Mouse (Mus musculus) hindbrain, embryonic 12.5 days (tissue): ENCODE results near the gene Sdhc. TPM values are rescaled to one million over a fixed set of nuclear protein-coding genes. Genes with fewer than 3 reads are reported as not detected.
A peak's percentile ranks its signal among the peaks of the same experiment; 100 is the strongest.

Experiments used
- ATAC-seq: fragments of 200-750 bp; cut with Nextera tagmentation; 2 replicates; pipeline ENCODE4 v1.8.0; 2017; ENCODE audit warnings: moderate TSS enrichment; ENCODE audit not compliant: low FRiP score
- H3K27ac ChIP-seq: fragments of 300-500 bp; sonication (generic); 2 replicates; pipeline ENCODE4 v1.5.1; 2016; ENCODE audit warnings: mild to moderate bottlenecking
- H3K27me3 ChIP-seq: fragments of 300-500 bp; sonication (generic); 2 replicates; pipeline ENCODE4 v1.6.1; 2016; ENCODE audit warnings: mild to moderate bottlenecking
- H3K36me3 ChIP-seq: fragments of 300-500 bp; sonication (generic); 2 replicates; pipeline ENCODE4 v1.6.1; 2016; ENCODE audit warnings: mild to moderate bottlenecking
- H3K4me1 ChIP-seq: fragments of 300-500 bp; sonication (generic); 2 replicates; pipeline ENCODE4 v1.6.1; 2016
- H3K4me2 ChIP-seq: fragments of 300-500 bp; sonication (generic); replicated peaks from 2 replicates; pipeline ENCODE4 v1.6.1; 2016; ENCODE audit warnings: mild to moderate bottlenecking
- H3K4me3 ChIP-seq: fragments of 300-500 bp; sonication (generic); 2 replicates; pipeline ENCODE4 v1.5.1; 2016; ENCODE audit warnings: mild to moderate bottlenecking
- H3K9ac ChIP-seq: fragments of 300-500 bp; sonication (generic); 2 replicates; pipeline ENCODE4 v1.6.1; 2016; ENCODE audit warnings: mild to moderate bottlenecking, moderate library complexity
- H3K9me3 ChIP-seq: fragments of 300-500 bp; sonication (generic); replicated peaks from 2 replicates; pipeline ENCODE4 v1.6.1; 2016; ENCODE audit warnings: mild to moderate bottlenecking
- WGBS: fragments of 180-500 bp; shearing (Covaris S2); methylation state at CpG from one replicate; pipeline ENCODE4 v1.1.7; 2016; 5-methylcytosine and 5-hydroxymethylcytosine counted together
- polyA plus RNA-seq: library from polyadenylated mRNA; unstranded; fragments of >200 nt; fragmentation: Nextera tagmentation; extraction: Ambion mirVana; gene quantifications from 2 replicates; pipeline ENCODE4 v1.2.1, GENCODE M21; 2016

The Sdhc gene
- 214 and 218 TPM in 2 replicates for polyA plus RNA-seq

DNA sequence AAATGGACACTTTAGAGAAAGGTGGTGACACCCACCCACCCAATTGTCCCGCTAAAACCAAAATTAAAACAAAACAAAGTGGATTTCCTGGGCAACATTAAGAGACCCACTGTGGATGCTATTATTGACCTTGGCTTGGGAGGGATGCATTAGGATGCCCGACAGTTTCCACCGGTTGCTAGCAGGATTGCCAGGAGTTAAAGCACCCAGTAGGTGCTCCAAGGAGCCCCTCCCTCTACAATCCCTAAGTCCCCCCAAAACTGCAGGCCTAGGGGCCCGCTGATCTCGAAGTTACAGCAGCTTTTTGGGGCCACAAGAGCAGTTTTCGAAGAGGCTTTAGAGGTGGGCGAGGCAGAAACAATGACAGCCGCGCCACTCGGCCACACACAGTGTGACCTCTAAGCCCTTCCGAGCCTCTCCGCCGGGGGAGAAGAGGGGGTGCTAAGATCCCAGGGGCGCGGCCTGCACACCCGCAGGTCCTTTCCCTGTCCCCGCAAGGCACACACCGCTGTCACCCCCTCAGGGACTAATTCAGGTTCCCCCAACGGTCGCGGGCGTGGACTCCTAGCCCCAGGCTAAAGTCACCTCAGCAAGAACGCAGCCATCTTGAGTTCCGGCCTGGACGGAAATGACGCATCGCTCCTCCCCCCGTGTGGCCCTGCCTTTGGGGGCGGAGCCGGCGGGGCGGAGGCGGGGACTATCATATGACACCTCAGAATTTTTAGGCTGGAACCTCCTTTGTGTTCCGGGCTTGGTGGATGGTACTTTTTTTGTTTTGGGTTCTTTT, at the start of gene Sdhc, which contains the start of gene Mpz:
Sdhc (minus strand) TSS at position 630 of the 787 bp plus-strand sequence.
Mpz (plus strand) TSS at position 738 of the 787 bp plus-strand sequence.
- ATAC-seq: peak; percentile 97

DNA sequence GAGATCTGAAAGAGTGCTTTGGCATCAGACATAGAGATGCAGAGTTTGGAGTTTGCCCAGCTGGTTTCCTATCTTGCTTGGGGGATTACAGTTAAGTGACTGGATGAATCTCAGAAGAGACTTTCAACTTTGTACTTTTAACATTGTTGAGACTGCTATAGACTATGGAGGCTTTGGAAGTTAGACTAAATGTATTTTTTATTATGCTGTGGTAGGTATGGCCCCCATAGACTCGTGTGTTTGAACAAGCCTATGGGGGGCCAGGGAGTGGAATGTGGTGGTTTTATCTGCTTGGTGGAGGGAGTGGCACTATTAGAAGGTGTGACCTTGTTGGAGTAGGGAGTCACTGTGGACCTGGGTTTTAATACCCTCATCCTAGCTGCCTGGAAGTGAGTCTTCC, 49.1 kb upstream of the Sdhc start:
- Histone ChIP-seq H3K4me1 (peaks cover 11% of the 10 kb centered on the region), H3K4me3 (no peak overlapping the region), H3K27ac (no peak overlapping the region), H3K9ac (no peak overlapping the region), H3K4me2 (no peak overlapping the region), H3K27me3 (peaks cover 35% of the 10 kb centered on the region), H3K36me3 (no peaks in the 10 kb centered on the region), H3K9me3 (no peaks in the 10 kb centered on the region)
- ATAC-seq: no peak
- WGBS: 55% methylated on average over 1 of the region's 1 CpGs

More for the DNA sequence above, at the start of gene Sdhc, which contains the start of gene Mpz:
- H3K36me3 ChIP-seq: peaks cover 8% of the 10 kb centered on the region
- no peaks in the 10 kb centered on the region for H3K9me3 ChIP-seq
- peaks cover 11% of the 10 kb centered on the region for H3K4me1 ChIP-seq
- H3K9ac ChIP-seq: peak within 1 kb of the TSS; percentile 87
- WGBS: under 1% methylated on average over 34 of the region's 34 CpGs
- peak within 1 kb of the TSS; percentile 74 for H3K4me3 ChIP-seq
- H3K4me2 ChIP-seq: peak within 1 kb of the TSS; percentile 62
- peaks cover 5% of the 10 kb centered on the region for H3K27me3 ChIP-seq
- H3K27ac ChIP-seq: peak within 1 kb of the TSS; percentile 64

DNA sequence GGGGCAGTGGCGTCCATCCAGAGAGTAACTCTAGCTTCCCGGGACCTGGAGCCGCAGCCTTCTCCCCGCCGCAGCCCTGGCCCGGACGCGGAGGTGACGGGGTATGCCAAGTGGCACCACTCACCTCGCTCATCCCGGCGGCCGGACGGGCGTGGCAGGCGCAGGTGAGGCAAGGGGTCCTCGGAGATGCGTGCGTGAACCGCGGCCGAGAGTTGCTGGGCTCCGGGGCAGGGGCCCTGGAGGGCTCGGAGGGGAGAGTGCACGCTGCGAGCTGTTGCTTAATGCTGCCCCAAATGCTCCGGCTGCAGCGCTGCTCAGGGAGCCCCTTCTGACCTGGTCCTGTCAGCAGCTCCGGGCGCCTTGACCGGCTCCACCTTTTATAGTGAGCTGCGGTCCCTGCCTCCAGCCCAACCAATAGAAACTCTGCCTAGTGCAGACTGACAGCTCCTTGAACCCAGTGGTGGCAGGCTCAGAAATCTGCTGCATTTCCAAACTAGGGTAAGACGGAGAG, 45.5 kb upstream of the Sdhc start, which contains the start of gene Pcp4l1:
Pcp4l1 (minus strand) TSS at position 382 of the 511 bp plus-strand sequence.
- H3K27me3 ChIP-seq: peaks cover 53% of the 10 kb centered on the region

DNA sequence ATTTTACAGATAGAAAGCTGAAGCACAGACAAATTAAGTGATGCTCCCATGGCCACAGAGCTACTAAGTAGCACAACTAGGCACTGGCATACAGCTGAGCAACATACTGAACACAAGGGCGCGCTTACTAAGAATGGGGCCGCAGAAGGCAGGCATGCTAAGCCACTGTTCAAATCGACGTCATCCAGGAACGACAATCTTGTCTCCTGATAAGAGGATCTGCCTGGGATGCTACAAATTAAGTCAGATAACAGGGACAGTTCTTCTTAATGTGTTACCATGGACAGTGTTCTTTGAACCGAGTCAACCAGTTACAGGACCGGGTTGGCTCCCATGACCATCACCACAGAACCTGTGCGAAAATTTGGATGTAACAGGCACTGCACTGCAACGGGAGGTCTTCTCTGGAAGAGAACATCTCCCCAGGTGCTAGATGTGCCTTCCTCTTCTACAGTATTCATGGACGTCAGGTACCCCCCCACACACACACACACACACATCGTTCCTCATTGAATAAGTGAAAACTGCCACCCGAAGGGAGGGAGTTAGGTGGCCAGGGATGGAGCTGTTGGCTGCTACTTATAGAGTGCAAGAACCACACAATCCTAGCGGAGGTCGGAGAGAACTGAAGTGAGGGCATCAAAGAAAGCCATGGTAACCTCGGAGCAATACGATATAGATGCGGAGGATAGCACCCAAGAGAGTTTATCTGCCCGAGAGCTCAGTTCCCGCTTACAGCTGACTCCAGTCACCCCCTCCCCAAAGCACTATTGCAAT, 44.8 kb upstream of the Sdhc start:
- Histone ChIP-seq H3K36me3 (no peaks in the 10 kb centered on the region), H3K27ac (no peak overlapping the region), H3K27me3 (peaks cover 58% of the 10 kb centered on the region), H3K4me3 (peak overlapping the region; percentile 50), H3K9ac (peak overlapping the region; percentile 54), H3K4me2 (peak overlapping the region; percentile 92), H3K4me1 (peaks cover 35% of the 10 kb centered on the region), H3K9me3 (no peaks in the 10 kb centered on the region)
- no peak for ATAC-seq
- 5% methylated on average over 20 of the region's 20 CpGs for WGBS

More for the DNA sequence above, 45.5 kb upstream of the Sdhc start, which contains the start of gene Pcp4l1:
- Histone ChIP-seq H3K4me1 (peaks cover 35% of the 10 kb centered on the region), H3K4me3 (peak within 1 kb of the TSS; percentile 50), H3K4me2 (peak within 1 kb of the TSS; percentile 92), H3K27ac (no peak within 1 kb of the TSS), H3K36me3 (no peaks in the 10 kb centered on the region), H3K9ac (peak within 1 kb of the TSS; percentile 54), H3K9me3 (no peaks in the 10 kb centered on the region)
- WGBS: under 1% methylated on average over 33 of the region's 33 CpGs
- ATAC-seq: peak; percentile 59

DNA sequence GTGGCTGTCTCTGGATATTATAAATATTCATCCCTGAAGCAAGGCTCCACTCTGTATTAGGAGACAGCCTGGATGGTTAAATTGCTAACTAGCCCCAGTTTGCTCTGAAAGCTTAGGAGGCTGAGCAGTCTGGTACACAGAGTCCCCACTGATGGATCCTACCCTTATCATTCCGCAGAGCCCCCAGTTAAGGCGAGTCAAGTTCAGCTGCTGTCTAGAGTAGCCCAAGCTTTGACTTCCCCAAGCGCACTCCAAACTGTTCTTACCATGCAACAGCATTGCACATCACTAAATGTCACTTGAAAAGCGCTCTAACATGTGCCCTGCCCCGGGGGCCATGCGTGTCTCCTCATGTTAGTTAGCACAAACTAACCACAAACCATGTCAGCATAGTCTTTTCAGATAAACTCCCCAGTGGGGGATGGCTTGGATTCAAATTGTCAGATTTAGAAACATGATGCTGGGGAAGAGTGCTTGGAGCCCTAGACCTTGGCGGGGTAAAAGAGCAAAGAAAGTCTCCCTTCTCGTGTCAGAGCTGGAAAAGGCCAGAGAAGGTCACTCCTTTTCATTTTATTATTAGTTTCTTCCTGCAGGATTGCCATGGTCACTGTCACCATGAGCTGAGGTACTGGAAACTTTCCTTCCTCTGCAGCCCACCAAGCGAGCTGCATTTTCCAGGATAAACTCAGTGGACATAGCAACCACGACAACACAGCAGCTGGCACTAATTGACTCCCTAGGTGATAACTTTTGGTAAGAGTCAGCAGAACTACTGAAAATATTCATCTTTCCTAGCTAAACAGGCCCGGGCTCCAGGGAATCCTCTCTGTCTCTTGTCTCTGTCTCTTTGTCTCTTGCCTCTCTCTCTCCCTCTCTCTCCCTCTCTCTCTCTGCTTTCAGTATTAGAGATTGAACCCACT, 43.8 kb upstream of the Sdhc start:
- no peak overlapping the region for H3K9ac ChIP-seq
- H3K27ac ChIP-seq: peak overlapping the region; percentile 49
- 0 out of 2 replicates have a peak, but pooled peaks have one; percentile 16 for ATAC-seq
- H3K9me3 ChIP-seq: no peaks in the 10 kb centered on the region
- H3K27me3 ChIP-seq: peaks cover 57% of the 10 kb centered on the region
- WGBS: 22% methylated on average over 11 of the region's 11 CpGs
- H3K4me2 ChIP-seq: peak overlapping the region; percentile 92
- H3K4me1 ChIP-seq: peaks cover 38% of the 10 kb centered on the region
- H3K4me3 ChIP-seq: 0 out of 2 replicates have a peak overlapping the region, but pooled peaks have one; percentile 14
- no peaks in the 10 kb centered on the region for H3K36me3 ChIP-seq

DNA sequence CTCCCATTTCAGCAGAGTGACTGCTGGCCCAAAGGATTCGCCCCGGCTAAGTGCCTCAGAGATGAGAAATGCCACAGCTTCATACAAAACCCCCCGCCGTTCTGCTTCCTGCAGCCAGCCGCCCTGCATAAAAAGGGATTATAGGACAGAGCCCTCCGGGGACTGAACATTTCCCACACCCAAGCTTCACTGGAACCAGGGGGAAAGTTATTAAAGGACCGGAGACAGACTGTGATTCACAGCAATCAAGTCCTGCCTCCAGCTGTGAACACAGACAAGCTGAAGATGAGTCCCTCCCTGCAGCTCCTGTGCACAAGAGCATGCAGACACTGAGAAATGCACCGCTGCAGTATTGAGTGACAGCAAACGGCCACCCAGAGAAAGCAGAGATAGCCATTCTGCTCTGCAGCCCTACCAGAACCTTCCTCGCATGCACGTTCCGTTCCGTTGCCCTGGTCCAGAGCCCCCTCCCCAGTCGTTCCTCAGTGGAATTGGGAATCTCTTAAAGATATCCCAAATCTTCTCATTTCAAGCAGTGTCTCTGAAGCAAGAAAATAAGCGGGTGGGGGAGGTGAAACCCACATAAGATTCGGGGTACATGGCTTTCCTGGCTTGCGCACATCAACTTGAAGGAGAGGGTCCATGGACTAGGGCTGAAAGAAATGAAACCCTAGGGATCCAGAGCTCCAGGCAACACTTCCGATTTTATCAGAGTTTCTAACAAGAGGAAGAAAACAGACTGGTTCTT, 42.9 kb upstream of the Sdhc start:
- H3K9me3 ChIP-seq: no peaks in the 10 kb centered on the region
- peak overlapping the region; percentile 14; the same call in 1 of the 2 replicates for H3K4me3 ChIP-seq
- peak; percentile 51 for ATAC-seq
- peaks cover 53% of the 10 kb centered on the region for H3K27me3 ChIP-seq
- no peaks in the 10 kb centered on the region for H3K36me3 ChIP-seq
- WGBS: 3% methylated on average over 18 of the region's 18 CpGs
- H3K4me1 ChIP-seq: peaks cover 46% of the 10 kb centered on the region
- H3K9ac ChIP-seq: no peak overlapping the region
- H3K4me2 ChIP-seq: peak overlapping the region; percentile 48
- H3K27ac ChIP-seq: peak overlapping the region; percentile 49

DNA sequence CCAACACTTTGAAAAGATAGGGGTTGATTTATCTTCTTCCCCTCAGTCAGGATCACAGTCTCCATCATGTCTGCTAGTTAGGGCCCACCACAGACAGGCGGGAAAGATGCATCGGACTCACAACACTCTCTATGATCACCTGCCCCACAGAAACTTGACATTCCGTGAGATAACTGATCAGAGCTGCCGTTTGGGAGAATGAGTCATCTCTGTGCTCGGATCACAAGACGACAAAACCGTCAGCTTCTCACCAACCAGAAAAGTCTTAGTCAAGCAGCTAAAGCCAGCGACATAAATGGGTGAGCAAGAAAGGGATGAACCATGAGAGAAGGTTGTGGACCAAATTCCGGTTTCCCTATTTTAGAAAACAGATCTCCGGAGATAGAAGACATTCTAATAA, 41.9 kb upstream of the Sdhc start:
- H3K27ac ChIP-seq: no peak overlapping the region
- H3K9ac ChIP-seq: no peak overlapping the region
- 49% methylated on average over 10 of the region's 10 CpGs for WGBS
- no peak overlapping the region for H3K4me2 ChIP-seq
- H3K36me3 ChIP-seq: no peaks in the 10 kb centered on the region
- H3K27me3 ChIP-seq: peaks cover 49% of the 10 kb centered on the region
- no peak overlapping the region for H3K4me3 ChIP-seq
- H3K9me3 ChIP-seq: no peaks in the 10 kb centered on the region
- peaks cover 49% of the 10 kb centered on the region for H3K4me1 ChIP-seq
- ATAC-seq: no peak

DNA sequence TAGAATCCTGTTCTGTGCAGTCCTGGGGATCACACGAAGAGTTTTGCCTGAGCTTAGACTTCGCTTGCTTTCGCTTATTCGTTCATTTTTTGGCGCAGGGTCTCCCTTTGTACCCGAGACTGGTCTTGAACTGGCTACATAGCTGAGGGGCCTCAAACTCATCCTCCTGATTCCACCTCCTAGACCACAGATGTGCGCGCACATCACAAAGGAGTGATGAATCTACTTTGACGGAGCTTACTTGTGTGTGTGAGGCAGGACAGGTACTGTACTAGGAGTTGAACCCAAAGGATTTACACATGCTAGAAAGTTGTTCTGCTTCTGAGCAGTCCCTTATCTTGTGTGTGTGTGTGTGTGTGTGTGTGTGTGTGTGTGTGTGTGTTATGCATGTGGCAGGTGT, 40.4 kb upstream of the Sdhc start:
- H3K4me1 ChIP-seq: peaks cover 47% of the 10 kb centered on the region
- H3K9me3 ChIP-seq: no peaks in the 10 kb centered on the region
- 91% methylated on average over 9 of the region's 9 CpGs for WGBS
- no peak overlapping the region for H3K9ac ChIP-seq
- H3K27me3 ChIP-seq: peaks cover 36% of the 10 kb centered on the region
- ATAC-seq: no peak
- no peak overlapping the region for H3K4me3 ChIP-seq
- no peak overlapping the region for H3K4me2 ChIP-seq
- no peak overlapping the region for H3K27ac ChIP-seq
- no peaks in the 10 kb centered on the region for H3K36me3 ChIP-seq

DNA sequence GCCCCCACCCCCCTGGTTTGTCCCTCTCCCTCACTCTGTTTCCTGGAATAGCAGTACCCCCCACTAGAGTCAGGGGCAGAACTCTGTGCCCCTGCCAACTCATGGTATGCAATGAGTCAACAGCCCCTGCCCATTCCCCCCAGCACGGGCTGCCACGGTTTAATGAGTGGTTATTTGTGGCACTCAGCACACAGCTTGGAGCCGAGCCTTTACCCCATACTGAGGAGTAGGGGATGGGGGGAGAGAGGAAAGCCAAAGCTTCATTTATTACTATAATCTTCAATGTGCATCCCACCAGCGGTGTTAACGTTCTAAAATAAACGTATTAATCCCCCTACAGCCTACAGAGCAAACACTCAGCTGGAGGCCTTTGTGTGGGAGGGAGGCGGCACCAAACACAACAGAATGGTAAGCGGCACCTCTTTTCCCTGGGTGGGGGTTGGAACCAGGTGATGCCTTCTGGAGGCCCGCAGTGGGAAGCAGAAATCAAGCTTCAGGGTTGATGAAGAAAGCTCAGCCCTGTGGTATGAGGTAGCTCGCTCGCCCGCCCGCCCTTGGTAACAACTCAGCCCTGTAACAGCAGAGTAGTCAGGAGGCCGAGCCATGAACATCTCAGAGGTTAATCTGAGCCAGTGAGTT, 39.2 kb upstream of the Sdhc start:
- H3K9me3 ChIP-seq: no peaks in the 10 kb centered on the region
- H3K27me3 ChIP-seq: peaks cover 24% of the 10 kb centered on the region
- H3K36me3 ChIP-seq: no peaks in the 10 kb centered on the region
- H3K9ac ChIP-seq: no peak overlapping the region
- no peak overlapping the region for H3K27ac ChIP-seq
- 27% methylated on average over 14 of the region's 14 CpGs for WGBS
- H3K4me1 ChIP-seq: peaks cover 38% of the 10 kb centered on the region
- no peak overlapping the region for H3K4me2 ChIP-seq
- H3K4me3 ChIP-seq: no peak overlapping the region
- ATAC-seq: 0 out of 2 replicates have a peak, but pooled peaks have one; percentile 38

DNA sequence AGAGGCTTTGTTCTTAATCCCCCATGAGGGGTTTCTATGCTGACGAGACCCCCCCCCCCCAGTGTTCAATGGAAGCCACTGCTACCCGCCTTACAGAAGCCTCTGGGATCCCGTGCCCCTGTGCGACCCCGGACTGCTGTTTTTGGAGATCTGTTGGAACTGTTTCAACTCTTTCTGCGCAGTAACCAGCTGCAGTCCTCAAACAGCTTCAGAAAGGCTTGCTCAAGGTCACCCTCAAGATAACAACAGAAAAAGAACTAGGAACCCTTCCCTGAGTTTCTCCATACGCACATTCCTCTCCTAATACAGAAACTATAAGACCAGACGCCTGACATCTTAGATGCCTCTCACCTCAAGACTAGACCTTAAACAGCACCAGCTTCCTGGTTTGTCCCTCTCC, 38.6 kb upstream of the Sdhc start:
- H3K9me3 ChIP-seq: no peaks in the 10 kb centered on the region
- H3K4me1 ChIP-seq: peaks cover 33% of the 10 kb centered on the region
- H3K9ac ChIP-seq: no peak overlapping the region
- H3K4me3 ChIP-seq: no peak overlapping the region
- H3K27ac ChIP-seq: 0 out of 2 replicates have a peak overlapping the region, but pooled peaks have one; percentile 6
- no peak; the same call in 1 of the 2 replicates for ATAC-seq
- 11% methylated on average over 8 of the region's 8 CpGs for WGBS
- H3K27me3 ChIP-seq: peaks cover 19% of the 10 kb centered on the region
- H3K36me3 ChIP-seq: no peaks in the 10 kb centered on the region
- no peak overlapping the region for H3K4me2 ChIP-seq
